Mouse (Mus musculus) MEL (cell line): ENCODE data around the gene Endou. TPM values are rescaled to one million over a fixed set of nuclear protein-coding genes. Genes with fewer than 3 reads are reported as not detected.

Experiments used
- DNase-seq: peaks from one replicate; pipeline ENCODE4 v3.0.0; 2011; ENCODE audit warnings: low read depth, low spot score
- H3K27ac ChIP-seq: 2 replicates; pipeline ENCODE4 v1.5.1; 2012; ENCODE audit warnings: low read depth, mild to moderate bottlenecking, control low read depth, low read length, moderate library complexity; ENCODE audit not compliant: control insufficient read depth
- H3K27me3 ChIP-seq, 2 experiments: fragments of 150-350 bp in 1 of 2; sonication (generic) in 1 of 2; 2 replicates each; pipeline ENCODE4 v1.6.1; 2012; ENCODE audit warnings: low read length in 2 of 2, mild to moderate bottlenecking in 2 of 2, improper control_type of control experiment in 1 of 2, moderate library complexity in 1 of 2; ENCODE audit not compliant: insufficient read depth in 2 of 2, control insufficient read depth in 1 of 2
- H3K36me3 ChIP-seq, 2 experiments: 2 replicates each; pipeline ENCODE4 v1.6.1; 2012 to 2014; ENCODE audit warnings: low read length in 2 of 2, improper control_type of control experiment in 1 of 2, inconsistent platforms in 1 of 2, mild to moderate bottlenecking in 1 of 2; ENCODE audit not compliant: insufficient read depth in 2 of 2, control insufficient read depth in 1 of 2
- H3K4me1 ChIP-seq, 2 experiments: fragments of 150-350 bp in 1 of 2; sonication (generic) in 1 of 2; 2 replicates each; pipeline ENCODE4 v1.6.1; 2012; ENCODE audit warnings: low read length in 2 of 2, improper control_type of control experiment in 1 of 2, mild to moderate bottlenecking in 1 of 2; ENCODE audit not compliant: insufficient read depth in 2 of 2, control insufficient read depth in 1 of 2
- H3K4me3 ChIP-seq, 2 experiments: fragments of 150-350 bp in 1 of 2; sonication (generic) in 1 of 2; 2 replicates each; pipeline ENCODE4 v1.5.1; 2012; ENCODE audit warnings: low read depth in 2 of 2, low read length in 2 of 2, mild to moderate bottlenecking in 2 of 2, moderate library complexity in 2 of 2, control low read depth in 1 of 2, improper control_type of control experiment in 1 of 2; ENCODE audit not compliant: control insufficient read depth in 1 of 2, insufficient read depth in 1 of 2
- H3K79me2 ChIP-seq: 2 replicates; pipeline ENCODE4 v1.6.1; 2012; ENCODE audit warnings: mild to moderate bottlenecking, low read length, moderate library complexity; ENCODE audit not compliant: control insufficient read depth, poor library complexity, insufficient read depth
- H3K9ac ChIP-seq: 2 replicates; pipeline ENCODE4 v1.6.1; 2012; ENCODE audit warnings: low read depth, mild to moderate bottlenecking, control low read depth, low read length, moderate library complexity; ENCODE audit not compliant: control insufficient read depth, poor library complexity, severe bottlenecking
- H3K9me3 ChIP-seq: fragments of 150-350 bp; sonication (generic); replicated peaks from 2 replicates; pipeline ENCODE4 v1.6.1; 2012; ENCODE audit warnings: mild to moderate bottlenecking, low read length, improper control_type of control experiment, moderate library complexity; ENCODE audit not compliant: insufficient read depth
- BHLHE40 ChIP-seq: IDR thresholded peaks from 2 replicates; pipeline ENCODE4 v1.6.1; 2012; ENCODE audit warnings: low read depth, mild to moderate bottlenecking, inconsistent platforms, low read length, improper control_type of control experiment, borderline replicate concordance
- CHD1 ChIP-seq: IDR thresholded peaks from 2 replicates; pipeline ENCODE4 v1.6.1; 2012; ENCODE audit warnings: low read depth, mild to moderate bottlenecking, inconsistent platforms, low read length, improper control_type of control experiment
- CHD2 ChIP-seq: IDR thresholded peaks from 2 replicates; pipeline ENCODE4 v1.6.1; 2011; ENCODE audit warnings: low read length, improper control_type of control experiment
- CTCF ChIP-seq, 3 experiments: IDR thresholded peaks in 2 of 3; conservative IDR thresholded peaks in 1 of 3; 2 replicates each; pipeline ENCODE4 v1.5.1; 2011 to 2012; ENCODE audit warnings: low read length in 3 of 3, low read depth in 2 of 3, mild to moderate bottlenecking in 2 of 3, improper control_type of control experiment in 1 of 3, inconsistent platforms in 1 of 3, mixed read lengths in 1 of 3, moderate library complexity in 1 of 3; ENCODE audit not compliant: control insufficient read depth in 1 of 3, insufficient read depth in 1 of 3, poor library complexity in 1 of 3, severe bottlenecking in 1 of 3
- E2F4 ChIP-seq: IDR thresholded peaks from 2 replicates; pipeline ENCODE4 v1.6.1; 2011; ENCODE audit warnings: low read depth, low read length, improper control_type of control experiment, borderline replicate concordance
- ELF1 ChIP-seq: IDR thresholded peaks from 2 replicates; pipeline ENCODE4 v1.6.1; 2014; ENCODE audit warnings: low read depth, mild to moderate bottlenecking, inconsistent platforms, low read length, improper control_type of control experiment, moderate library complexity
- EP300 ChIP-seq, 2 experiments: IDR thresholded peaks; 2 replicates each; pipeline ENCODE4 v1.6.1; 2011; ENCODE audit warnings: improper control_type of control experiment in 2 of 2, low read length in 2 of 2, low read depth in 1 of 2, mild to moderate bottlenecking in 1 of 2
- ETS1 ChIP-seq: IDR thresholded peaks from 2 replicates; pipeline ENCODE4 v1.6.1; 2012; ENCODE audit warnings: low read depth, mild to moderate bottlenecking, inconsistent platforms, low read length, improper control_type of control experiment, moderate library complexity
- GABPA ChIP-seq: IDR thresholded peaks from 2 replicates; pipeline ENCODE4 v1.6.1; 2012; ENCODE audit warnings: low read depth, mild to moderate bottlenecking, inconsistent platforms, low read length, improper control_type of control experiment, moderate library complexity
- HCFC1 ChIP-seq: IDR thresholded peaks from 2 replicates; pipeline ENCODE4 v1.6.1; 2012; ENCODE audit warnings: low read depth, mild to moderate bottlenecking, inconsistent platforms, low read length, improper control_type of control experiment, moderate library complexity
- KAT2A ChIP-seq: conservative IDR thresholded peaks from 2 replicates; pipeline ENCODE4 v1.6.1; 2012; ENCODE audit warnings: low read depth, low read length, improper control_type of control experiment, inconsistent platforms
- MAFK ChIP-seq: IDR thresholded peaks from 2 replicates; pipeline ENCODE4 v1.6.1; 2011; ENCODE audit warnings: low read depth, mild to moderate bottlenecking, low read length, improper control_type of control experiment, borderline replicate concordance
- MAX ChIP-seq: IDR thresholded peaks from 2 replicates; pipeline ENCODE4 v1.6.1; 2011; ENCODE audit warnings: low read length, improper control_type of control experiment
- MAZ ChIP-seq: IDR thresholded peaks from 2 replicates; pipeline ENCODE4 v1.6.1; 2012; ENCODE audit warnings: low read depth, mild to moderate bottlenecking, inconsistent platforms, low read length, improper control_type of control experiment
- MEF2A ChIP-seq: IDR thresholded peaks from 2 replicates; pipeline ENCODE4 v1.6.1; 2014; ENCODE audit warnings: low read depth, mild to moderate bottlenecking, inconsistent platforms, low read length, improper control_type of control experiment; ENCODE audit not compliant: poor library complexity, insufficient replicate concordance, severe bottlenecking; ENCODE audit errors: extremely low read depth
- MXI1 ChIP-seq: IDR thresholded peaks from 2 replicates; pipeline ENCODE4 v1.6.1; 2011; ENCODE audit warnings: mild to moderate bottlenecking, low read depth, low read length, improper control_type of control experiment
- MYB ChIP-seq: IDR thresholded peaks from 2 replicates; pipeline ENCODE4 v1.6.1; 2011; ENCODE audit warnings: mild to moderate bottlenecking, low read depth, low read length, improper control_type of control experiment
- MYC ChIP-seq: IDR thresholded peaks from 2 replicates; pipeline ENCODE4 v1.6.1; 2011; ENCODE audit warnings: low read depth, mild to moderate bottlenecking, low read length, improper control_type of control experiment, moderate library complexity
- POLR2AphosphoS2 ChIP-seq: IDR thresholded peaks from 2 replicates; pipeline ENCODE4 v1.6.1; 2011; ENCODE audit warnings: low read length, improper control_type of control experiment
- POLR2AphosphoS5 ChIP-seq: IDR thresholded peaks from 2 replicates; pipeline ENCODE4 v1.6.1; 2012; ENCODE audit warnings: low read depth, borderline replicate concordance, mild to moderate bottlenecking, inconsistent platforms, low read length, moderate library complexity, mixed read lengths
- SMC3 ChIP-seq: IDR thresholded peaks from 2 replicates; pipeline ENCODE4 v1.6.1; 2011; ENCODE audit warnings: low read depth, low read length, improper control_type of control experiment
- TAL1 ChIP-seq: IDR thresholded peaks from 2 replicates; pipeline ENCODE4 v1.6.1; 2012; ENCODE audit warnings: mild to moderate bottlenecking, inconsistent platforms, low read length, moderate library complexity, mixed read lengths
- TBP ChIP-seq: IDR thresholded peaks from 2 replicates; pipeline ENCODE4 v1.8.0; 2011; ENCODE audit warnings: low read depth, low read length, improper control_type of control experiment
- UBTF ChIP-seq: IDR thresholded peaks from 2 replicates; pipeline ENCODE4 v1.6.1; 2012; ENCODE audit warnings: low read depth, mild to moderate bottlenecking, inconsistent platforms, low read length, improper control_type of control experiment, moderate library complexity, borderline replicate concordance; ENCODE audit not compliant: insufficient read depth
- USF1 ChIP-seq: IDR thresholded peaks from 2 replicates; pipeline ENCODE4 v1.6.1; 2014; ENCODE audit warnings: low read depth, mild to moderate bottlenecking, inconsistent platforms, low read length, improper control_type of control experiment, moderate library complexity
- ZC3H11A ChIP-seq: IDR thresholded peaks from 2 replicates; pipeline ENCODE4 v1.6.1; 2012; ENCODE audit warnings: low read depth, mild to moderate bottlenecking, inconsistent platforms, low read length, improper control_type of control experiment
- ZKSCAN1 ChIP-seq: IDR thresholded peaks from 2 replicates; pipeline ENCODE4 v1.6.1; 2012; ENCODE audit warnings: low read depth, mild to moderate bottlenecking, inconsistent platforms, low read length, improper control_type of control experiment, moderate library complexity
- ZMIZ1 ChIP-seq: IDR thresholded peaks from 2 replicates; pipeline ENCODE4 v1.6.1; 2012; ENCODE audit warnings: low read depth, mild to moderate bottlenecking, inconsistent platforms, low read length, improper control_type of control experiment, moderate library complexity
- ZNF384 ChIP-seq: IDR thresholded peaks from 2 replicates; pipeline ENCODE4 v1.6.1; 2012; ENCODE audit warnings: low read depth, mild to moderate bottlenecking, inconsistent platforms, low read length, improper control_type of control experiment
- polyA plus RNA-seq, 2 experiments: library from polyadenylated mRNA; stranded (reverse) in 1 of 2; unstranded in 1 of 2; fragments of >175 nt in 1 of 2; fragments of >200 nt in 1 of 2; gene quantifications; 2 replicates each; pipeline versions ENCODE4 v1.2.1 to v1.2.4; 2012; ENCODE audit warnings: low replicate concordance in 2 of 2, low read depth in 1 of 2; ENCODE audit not compliant: insufficient read length in 2 of 2, insufficient read depth in 1 of 2, missing spikeins in 1 of 2
- total RNA-seq: library from RNA; depleted of rRNA; stranded (reverse); fragments of 300-350 nt; gene quantifications from 2 replicates; pipeline ENCODE4 v1.2.3, GENCODE M21; 2012

The Endou gene
- total and polyA plus RNA-seq, 3 experiments, result 0.08 to 0.10 TPM; not detected in 1

DNA sequence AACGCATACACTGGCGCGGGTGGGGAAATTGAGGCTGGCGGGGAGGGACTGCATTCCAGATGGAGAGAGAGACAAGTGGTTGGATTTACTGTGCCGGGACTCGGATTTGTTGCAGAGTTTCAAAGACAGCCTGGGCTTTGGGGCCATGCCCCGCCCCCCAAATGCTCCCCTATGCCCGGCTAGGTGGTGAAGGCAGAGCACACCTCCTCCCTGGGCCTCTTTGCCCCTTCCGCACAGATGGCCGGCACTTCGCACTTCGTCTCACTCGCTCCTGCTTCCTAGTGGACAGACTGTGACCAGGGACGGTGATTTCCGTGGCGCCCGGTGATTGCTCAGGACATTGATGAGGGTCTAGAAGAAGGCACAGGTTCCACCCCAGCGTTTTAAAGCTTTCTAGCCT is 37.1 kb upstream of the Endou start:
- peaks cover 0 to 5% of the 10 kb centered on the region in 2 experiments; a peak in 1 of 4 replicates for H3K4me1 ChIP-seq
- H3K79me2 ChIP-seq, result no peaks in the 10 kb centered on the region
- peak overlapping the region; percentile 55 for H3K9ac ChIP-seq
- H3K27me3 ChIP-seq, result peaks cover 38 to 50% of the 10 kb centered on the region in 2 experiments
- TF ChIP-seq MXI1 (0 out of 2 replicates have a peak, but pooled peaks have one; percentile 0), HCFC1 (no peak), ELF1 (no peak)
- DNase-seq, result no peak
- no peaks in the 10 kb centered on the region for H3K9me3 ChIP-seq
- no peaks in the 10 kb centered on the region; a peak in 1 of 4 replicates for H3K36me3 ChIP-seq
- H3K27ac ChIP-seq, result no peak overlapping the region
- H3K4me3 ChIP-seq, result peak overlapping the region; percentile 37 to 43; a peak in 3 of 4 replicates

- Histone ChIP-seq H3K4me3 (peak within 1 kb of the TSS; percentile 37 to 43; a peak in 3 of 4 replicates), H3K27me3 (peaks cover 43 to 56% of the 10 kb centered on the region in 2 experiments), H3K27ac (no peak within 1 kb of the TSS), H3K36me3 (no peaks in the 10 kb centered on the region; a peak in 1 of 4 replicates), H3K9ac (peak within 1 kb of the TSS; percentile 55), H3K9me3 (no peaks in the 10 kb centered on the region), H3K4me1 (peaks cover 0 to 5% of the 10 kb centered on the region in 2 experiments; a peak in 1 of 4 replicates), H3K79me2 (no peaks in the 10 kb centered on the region)
- peak; percentile 83 for DNase-seq
- TF ChIP-seq ZMIZ1 (no peak), MAZ (peak; percentile 91), GABPA (no peak), MXI1 (peak; percentile 57), ZKSCAN1 (no peak), ZNF384 (no peak), MYB (no peak), KAT2A (no peak), ZC3H11A (peak; percentile 80), UBTF (no peak), MYC (0 out of 2 replicates have a peak, but pooled peaks have one; percentile 26), E2F4 (no peak), ELF1 (peak; percentile 59; the same call in 1 of the 2 replicates), CTCF (IDR thresholded peaks at IDR 0.05 in 2 of 3, conservative IDR thresholded peaks at IDR 0.05 in 1 of 3; ENCODE audit: control insufficient read depth in 1 of 3, insufficient read depth in 1 of 3, low read depth in 2 of 3, low read length in 3 of 3, poor library complexity in 1 of 3, severe bottlenecking in 1 of 3) (peak; percentile 73 to 91 (median 90)), MAX (peak; percentile 79), CHD1 (no peak), TBP (no peak), POLR2AphosphoS2 (no peak), ETS1 (no peak), USF1 (peak; percentile 85), BHLHE40 (no peak), MEF2A (no peak), MAFK (no peak), SMC3 (peak; percentile 95), CHD2 (no peak), EP300 (IDR thresholded peaks at IDR 0.05; ENCODE audit: low read depth in 1 of 2, low read length in 2 of 2) (no peak), POLR2AphosphoS5 (no peak), TAL1 (no peak)
These were observed 36.4 kb upstream of the Endou start, which contains the start of gene Rapgef3 for GRCm38 (mm10) chr15:97767280-97768186. Gene Rapgef3, minus strand, starts transcription at chr15:97767972.
